Mouse (Mus musculus): ENCODE measurements around the gene Faap20.

- TF ChIP-seq CTCF (IDR thresholded peaks at IDR 0.05; ENCODE audit: low read depth, low read length) (no peak), POLR2A (IDR thresholded peaks at IDR 0.05; ENCODE audit: borderline replicate concordance, low read depth, low read length) (no peak)
Measured at GRCm38 (mm10) chr4:155280768-155281121, 31.1 kb downstream of the Faap20 start.

All from bone marrow macrophage, adult 2 months (primary cell).